Mouse (Mus musculus) MEL (cell line): Measurements from ENCODE around the gene Auts2.

Experiments
- CHD2 ChIP-seq: IDR thresholded peaks from 2 replicates; pipeline ENCODE4 v1.6.1; 2011; ENCODE audit warnings: low read length, improper control_type of control experiment
- CTCF ChIP-seq, 3 experiments: IDR thresholded peaks in 2 of 3; conservative IDR thresholded peaks in 1 of 3; 2 replicates each; pipeline ENCODE4 v1.5.1; 2011 to 2012; ENCODE audit warnings: low read length in 3 of 3, low read depth in 2 of 3, mild to moderate bottlenecking in 2 of 3, improper control_type of control experiment in 1 of 3, inconsistent platforms in 1 of 3, mixed read lengths in 1 of 3, moderate library complexity in 1 of 3; ENCODE audit not compliant: control insufficient read depth in 1 of 3, insufficient read depth in 1 of 3, poor library complexity in 1 of 3, severe bottlenecking in 1 of 3
- E2F4 ChIP-seq: IDR thresholded peaks from 2 replicates; pipeline ENCODE4 v1.6.1; 2011; ENCODE audit warnings: low read depth, low read length, improper control_type of control experiment, borderline replicate concordance
- EP300 ChIP-seq, 2 experiments: IDR thresholded peaks; 2 replicates each; pipeline ENCODE4 v1.6.1; 2011; ENCODE audit warnings: improper control_type of control experiment in 2 of 2, low read length in 2 of 2, low read depth in 1 of 2, mild to moderate bottlenecking in 1 of 2
- POLR2A ChIP-seq, 2 experiments: IDR thresholded peaks; 2 replicates each; pipeline ENCODE4 v1.6.1; 2011 to 2012; ENCODE audit warnings: low read length in 2 of 2, mild to moderate bottlenecking in 2 of 2, control low read depth in 1 of 2, improper control_type of control experiment in 1 of 2, low read depth in 1 of 2, moderate library complexity in 1 of 2; ENCODE audit not compliant: control insufficient read depth in 1 of 2, insufficient read depth in 1 of 2, poor library complexity in 1 of 2
- POLR2AphosphoS2 ChIP-seq: IDR thresholded peaks from 2 replicates; pipeline ENCODE4 v1.6.1; 2011; ENCODE audit warnings: low read length, improper control_type of control experiment
- UBTF ChIP-seq: IDR thresholded peaks from 2 replicates; pipeline ENCODE4 v1.6.1; 2012; ENCODE audit warnings: low read depth, mild to moderate bottlenecking, inconsistent platforms, low read length, improper control_type of control experiment, moderate library complexity, borderline replicate concordance; ENCODE audit not compliant: insufficient read depth
- ZKSCAN1 ChIP-seq: IDR thresholded peaks from 2 replicates; pipeline ENCODE4 v1.6.1; 2012; ENCODE audit warnings: low read depth, mild to moderate bottlenecking, inconsistent platforms, low read length, improper control_type of control experiment, moderate library complexity

DNA sequence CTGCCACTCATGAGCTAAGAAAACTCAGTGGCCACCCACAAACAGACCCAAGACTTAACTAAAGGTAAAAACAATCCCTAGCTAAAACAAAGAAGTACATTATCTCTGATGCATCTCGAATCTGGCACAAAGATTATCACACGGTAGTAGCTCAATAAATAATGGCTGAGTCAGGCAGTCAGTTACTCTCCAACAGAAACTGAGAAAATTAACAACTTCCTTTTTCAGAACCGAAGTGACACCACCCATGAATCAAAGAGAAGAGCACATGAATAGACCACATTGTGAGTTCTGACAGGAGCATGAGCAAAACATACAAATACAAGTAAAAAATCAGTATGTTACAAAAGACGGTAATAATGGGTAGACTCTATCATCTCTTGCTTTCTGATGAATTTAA, 242.3 kb downstream of the Auts2 start:
- TF ChIP-seq POLR2AphosphoS2 = no peak
- TF ChIP-seq POLR2A (IDR thresholded peaks at IDR 0.05; ENCODE audit: control insufficient read depth in 1 of 2, insufficient read depth in 1 of 2, low read depth in 1 of 2, low read length in 2 of 2, poor library complexity in 1 of 2) = no peak
- no peak for TF ChIP-seq EP300 (IDR thresholded peaks at IDR 0.05; ENCODE audit: low read depth in 1 of 2, low read length in 2 of 2)
- no peak for TF ChIP-seq CHD2
- TF ChIP-seq E2F4 = no peak
- no peak for TF ChIP-seq ZKSCAN1
- no peak for TF ChIP-seq UBTF
- TF ChIP-seq CTCF (IDR thresholded peaks at IDR 0.05 in 2 of 3, conservative IDR thresholded peaks at IDR 0.05 in 1 of 3; ENCODE audit: control insufficient read depth in 1 of 3, insufficient read depth in 1 of 3, low read depth in 2 of 3, low read length in 3 of 3, poor library complexity in 1 of 3, severe bottlenecking in 1 of 3) = no peak
